Mouse (Mus musculus): ENCODE data around the gene Clec4d. TPM values are rescaled to one million over a fixed set of nuclear protein-coding genes. Genes with fewer than 3 reads are reported as not detected.

Clec4d gene
- polyA plus RNA-seq, 1 experiment from 2014 or later: not detected

Other genes with a start within 250 kb of the Clec4d start
- gene Clec4b1, start 212.1 kb upstream of the Clec4d start, polyA plus RNA-seq (2016; fragmentation: Nextera tagmentation; extraction: Ambion mirVana): not detected in 2 replicates
- 1.2 and 1.4 TPM in 2 replicates for gene Clec4a2, start 155.7 kb upstream of the Clec4d start, polyA plus RNA-seq (2016; fragmentation: Nextera tagmentation; extraction: Ambion mirVana)
- not detected in 2 replicates for gene Clec4b2, start 89.2 kb upstream of the Clec4d start, polyA plus RNA-seq (2016; fragmentation: Nextera tagmentation; extraction: Ambion mirVana)
- 1.1 and 1.6 TPM in 2 replicates for gene Clec4n, start 32.3 kb upstream of the Clec4d start, polyA plus RNA-seq (2016; fragmentation: Nextera tagmentation; extraction: Ambion mirVana)
- not detected in 2 replicates for gene Clec4e, start 27.8 kb downstream of the Clec4d start, polyA plus RNA-seq (2016; fragmentation: Nextera tagmentation; extraction: Ambion mirVana)
- gene Vmn2r19, start 46.2 kb downstream of the Clec4d start, polyA plus RNA-seq (2016; fragmentation: Nextera tagmentation; extraction: Ambion mirVana): not detected in 2 replicates
- not detected in 2 replicates for gene Vmn2r20, start 156.0 kb downstream of the Clec4d start, polyA plus RNA-seq (2016; fragmentation: Nextera tagmentation; extraction: Ambion mirVana)